Mouse (Mus musculus): ENCODE measurements around the gene Rnf150. TPM values are rescaled to one million over a fixed set of nuclear protein-coding genes. Genes with fewer than 3 reads are reported as not detected.
A peak's percentile ranks its signal among the peaks of the same experiment; 100 is the strongest.

Gene Rnf150
- polyA plus RNA-seq, 1 experiment from 2014 or later: 2.1 TPM

GRCm38 (mm10) chr8:82919676-82920075 is 56.5 kb downstream of the Rnf150 start:
- Histone ChIP-seq H3K9ac (ENCODE audit: low read depth, low read length) (no peak overlapping the region), H3K4me3 (ENCODE audit: low read depth, low read length) (no peak overlapping the region), H3K36me3 (ENCODE audit: control insufficient read depth, insufficient read depth, low read length) (no peaks in the 10 kb centered on the region), H3K27me3 (ENCODE audit: control insufficient read depth, insufficient read depth, low read depth, low read length) (no peaks in the 10 kb centered on the region), H3K9me3 (replicated peaks; ENCODE audit: control insufficient read depth, low read length, poor library complexity, severe bottlenecking) (no peaks in the 10 kb centered on the region), H3K4me2 (ENCODE audit: low read length) (no peak overlapping the region), H3K4me1 (ENCODE audit: control insufficient read depth, insufficient read depth, low read length) (0 out of 2 replicates have a peak, but pooled peaks cover 2% of the 10 kb centered on the region), H3K27ac (ENCODE audit: low read length) (no peak overlapping the region)
- ATAC-seq: no peak
- 54% methylated on average over 4 of the region's 4 CpGs for WGBS

DNA sequence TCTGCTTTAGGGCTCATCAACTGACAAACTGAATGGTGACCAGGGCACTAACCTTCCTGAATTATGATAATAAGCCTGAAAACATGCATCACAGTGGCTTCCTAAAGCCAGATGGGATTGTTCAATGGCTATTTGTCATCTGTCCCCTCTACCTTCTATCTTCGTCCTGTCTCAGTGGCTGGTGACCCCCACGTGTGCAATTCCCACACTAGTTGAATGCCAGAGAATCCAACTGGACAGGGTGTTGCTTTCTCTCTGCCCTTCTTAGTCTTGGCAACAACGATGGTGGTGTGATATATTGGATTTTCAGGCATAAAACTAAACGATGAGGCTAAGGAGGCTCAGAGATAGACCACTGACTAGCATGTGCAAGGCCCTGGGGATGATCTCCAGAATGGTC is 57.0 kb downstream of the Rnf150 start:
- H3K4me2 ChIP-seq (ENCODE audit: low read length): no peak overlapping the region
- ATAC-seq: no peak
- no peak overlapping the region for H3K27ac ChIP-seq (ENCODE audit: low read length)
- no peaks in the 10 kb centered on the region for H3K27me3 ChIP-seq (ENCODE audit: control insufficient read depth, insufficient read depth, low read depth, low read length)
- no peak overlapping the region for H3K9ac ChIP-seq (ENCODE audit: low read depth, low read length)
- no peaks in the 10 kb centered on the region for H3K9me3 ChIP-seq (replicated peaks; ENCODE audit: control insufficient read depth, low read length, poor library complexity, severe bottlenecking)
- H3K4me3 ChIP-seq (ENCODE audit: low read depth, low read length): no peak overlapping the region
- WGBS: 65% methylated on average over 4 of the region's 4 CpGs
- no peaks in the 10 kb centered on the region for H3K36me3 ChIP-seq (ENCODE audit: control insufficient read depth, insufficient read depth, low read length)
- 0 out of 2 replicates have a peak, but pooled peaks cover 2% of the 10 kb centered on the region for H3K4me1 ChIP-seq (ENCODE audit: control insufficient read depth, insufficient read depth, low read length)

DNA sequence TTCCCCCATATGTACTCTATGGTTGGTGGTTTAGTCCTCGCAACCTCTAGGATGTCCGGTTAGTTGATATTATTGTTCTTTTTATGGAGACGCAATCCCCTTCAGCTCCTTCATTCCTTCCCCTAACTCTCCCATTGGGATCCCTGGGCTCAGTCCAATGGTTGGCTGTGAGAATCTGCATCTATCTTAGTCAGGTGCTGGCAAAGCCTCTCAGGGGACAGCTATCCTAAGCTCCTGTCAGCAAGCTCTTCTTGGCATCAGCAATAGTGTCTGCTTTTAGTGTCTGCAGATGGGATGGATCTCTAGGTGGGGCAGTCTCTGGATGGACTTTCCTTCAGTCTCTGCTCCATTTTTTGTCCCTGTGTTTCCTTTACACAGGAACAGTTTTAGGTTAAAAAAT is 62.1 kb downstream of the Rnf150 start:
- 97% methylated on average over 3 of the region's 3 CpGs for WGBS
- H3K36me3 ChIP-seq (ENCODE audit: control insufficient read depth, insufficient read depth, low read length): no peaks in the 10 kb centered on the region
- H3K4me3 ChIP-seq (ENCODE audit: low read depth, low read length): no peak overlapping the region
- ATAC-seq: no peak
- H3K27me3 ChIP-seq (ENCODE audit: control insufficient read depth, insufficient read depth, low read depth, low read length): no peaks in the 10 kb centered on the region
- no peaks in the 10 kb centered on the region for H3K9me3 ChIP-seq (replicated peaks; ENCODE audit: control insufficient read depth, low read length, poor library complexity, severe bottlenecking)
- H3K4me1 ChIP-seq (ENCODE audit: control insufficient read depth, insufficient read depth, low read length): no peaks in the 10 kb centered on the region
- no peak overlapping the region for H3K4me2 ChIP-seq (ENCODE audit: low read length)
- no peak overlapping the region for H3K27ac ChIP-seq (ENCODE audit: low read length)
- no peak overlapping the region for H3K9ac ChIP-seq (ENCODE audit: low read depth, low read length)

GRCm38 (mm10) chr8:82926518-82926917 is 63.4 kb downstream of the Rnf150 start:
- WGBS: 86% methylated on average over 5 of the region's 5 CpGs
- Histone ChIP-seq H3K36me3 (ENCODE audit: control insufficient read depth, insufficient read depth, low read length) (no peaks in the 10 kb centered on the region), H3K4me1 (ENCODE audit: control insufficient read depth, insufficient read depth, low read length) (no peaks in the 10 kb centered on the region), H3K9ac (ENCODE audit: low read depth, low read length) (no peak overlapping the region), H3K27ac (ENCODE audit: low read length) (no peak overlapping the region), H3K4me3 (ENCODE audit: low read depth, low read length) (no peak overlapping the region), H3K9me3 (replicated peaks; ENCODE audit: control insufficient read depth, low read length, poor library complexity, severe bottlenecking) (no peaks in the 10 kb centered on the region), H3K27me3 (ENCODE audit: control insufficient read depth, insufficient read depth, low read depth, low read length) (no peaks in the 10 kb centered on the region), H3K4me2 (ENCODE audit: low read length) (no peak overlapping the region)
- no peak for ATAC-seq

DNA sequence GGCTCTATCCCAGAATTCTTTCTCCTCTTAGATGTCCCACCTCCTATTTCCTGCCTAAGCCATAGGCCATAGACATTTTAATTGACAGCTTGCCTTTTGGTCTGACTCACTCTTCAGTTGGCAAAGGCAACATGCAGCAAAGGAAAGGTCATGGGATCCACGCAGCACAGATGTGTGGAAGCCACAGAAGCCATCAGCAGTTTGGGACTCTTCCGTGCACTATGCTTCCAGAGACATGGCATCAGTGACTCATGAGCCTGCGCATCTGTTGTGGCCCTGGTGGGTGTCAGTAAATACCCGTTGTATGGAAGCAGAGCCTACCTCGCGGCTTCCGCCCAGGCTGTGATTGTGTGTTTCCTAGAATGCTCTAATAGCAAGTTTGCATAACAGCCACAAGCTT is 68.4 kb downstream of the Rnf150 start:
- H3K9ac ChIP-seq (ENCODE audit: low read depth, low read length): no peak overlapping the region
- no peaks in the 10 kb centered on the region for H3K36me3 ChIP-seq (ENCODE audit: control insufficient read depth, insufficient read depth, low read length)
- no peaks in the 10 kb centered on the region for H3K4me1 ChIP-seq (ENCODE audit: control insufficient read depth, insufficient read depth, low read length)
- 92% methylated on average over 7 of the region's 7 CpGs for WGBS
- no peak for ATAC-seq
- H3K9me3 ChIP-seq (replicated peaks; ENCODE audit: control insufficient read depth, low read length, poor library complexity, severe bottlenecking): no peaks in the 10 kb centered on the region
- H3K27ac ChIP-seq (ENCODE audit: low read length): no peak overlapping the region
- no peak overlapping the region for H3K4me3 ChIP-seq (ENCODE audit: low read depth, low read length)
- no peak overlapping the region for H3K4me2 ChIP-seq (ENCODE audit: low read length)
- no peaks in the 10 kb centered on the region for H3K27me3 ChIP-seq (ENCODE audit: control insufficient read depth, insufficient read depth, low read depth, low read length)

DNA sequence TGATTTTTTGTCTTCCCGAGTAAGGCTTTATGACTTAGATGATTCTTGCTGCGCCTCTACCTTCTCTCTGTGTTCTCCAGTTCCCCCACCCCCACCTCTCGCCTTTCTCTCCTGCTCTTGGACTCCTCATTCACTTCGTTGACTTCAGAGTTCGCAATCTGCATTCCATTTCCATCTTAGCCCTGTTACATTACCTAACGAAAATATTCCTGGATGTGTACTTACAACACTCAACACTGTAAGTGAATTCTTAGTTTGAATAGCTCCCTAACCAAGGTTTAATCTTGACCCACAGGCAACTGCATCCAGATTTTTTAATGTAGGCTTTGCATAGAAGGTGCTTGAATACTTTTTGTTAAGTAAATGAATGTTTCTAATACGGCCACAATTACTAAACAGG is 73.0 kb downstream of the Rnf150 start:
- no peaks in the 10 kb centered on the region for H3K4me1 ChIP-seq (ENCODE audit: control insufficient read depth, insufficient read depth, low read length)
- ATAC-seq: no peak
- no peak overlapping the region for H3K4me3 ChIP-seq (ENCODE audit: low read depth, low read length)
- WGBS: 83% methylated on average over 7 of the region's 7 CpGs
- no peak overlapping the region for H3K9ac ChIP-seq (ENCODE audit: low read depth, low read length)
- no peaks in the 10 kb centered on the region for H3K36me3 ChIP-seq (ENCODE audit: control insufficient read depth, insufficient read depth, low read length)
- H3K27ac ChIP-seq (ENCODE audit: low read length): no peak overlapping the region
- H3K9me3 ChIP-seq (replicated peaks; ENCODE audit: control insufficient read depth, low read length, poor library complexity, severe bottlenecking): no peaks in the 10 kb centered on the region
- no peaks in the 10 kb centered on the region for H3K27me3 ChIP-seq (ENCODE audit: control insufficient read depth, insufficient read depth, low read depth, low read length)
- no peak overlapping the region for H3K4me2 ChIP-seq (ENCODE audit: low read length)

DNA sequence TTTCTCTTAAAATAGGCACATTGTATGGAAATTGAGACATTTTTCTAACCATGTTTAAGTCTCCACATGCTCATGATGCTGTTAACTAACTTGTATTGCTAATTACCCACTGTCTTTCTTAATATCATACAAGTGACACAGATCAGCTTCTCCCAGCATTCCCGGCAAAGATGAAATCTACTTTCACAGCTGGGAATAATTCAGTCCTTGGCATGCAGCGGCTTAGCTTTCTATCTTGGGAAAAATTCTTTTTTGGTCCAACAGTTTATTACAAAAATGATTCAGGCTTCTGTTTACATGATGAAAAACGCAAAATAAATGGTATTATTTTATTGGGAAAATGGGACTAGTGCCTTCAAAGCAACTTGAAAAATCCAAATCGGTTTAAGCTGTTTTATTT is 73.7 kb downstream of the Rnf150 start:
- WGBS: 62% methylated on average over 4 of the region's 4 CpGs
- Histone ChIP-seq H3K4me1 (ENCODE audit: control insufficient read depth, insufficient read depth, low read length) (no peaks in the 10 kb centered on the region), H3K4me2 (ENCODE audit: low read length) (no peak overlapping the region), H3K36me3 (ENCODE audit: control insufficient read depth, insufficient read depth, low read length) (no peaks in the 10 kb centered on the region), H3K4me3 (ENCODE audit: low read depth, low read length) (no peak overlapping the region), H3K9ac (ENCODE audit: low read depth, low read length) (no peak overlapping the region), H3K27ac (ENCODE audit: low read length) (no peak overlapping the region), H3K27me3 (ENCODE audit: control insufficient read depth, insufficient read depth, low read depth, low read length) (no peaks in the 10 kb centered on the region), H3K9me3 (replicated peaks; ENCODE audit: control insufficient read depth, low read length, poor library complexity, severe bottlenecking) (no peaks in the 10 kb centered on the region)
- no peak for ATAC-seq

DNA sequence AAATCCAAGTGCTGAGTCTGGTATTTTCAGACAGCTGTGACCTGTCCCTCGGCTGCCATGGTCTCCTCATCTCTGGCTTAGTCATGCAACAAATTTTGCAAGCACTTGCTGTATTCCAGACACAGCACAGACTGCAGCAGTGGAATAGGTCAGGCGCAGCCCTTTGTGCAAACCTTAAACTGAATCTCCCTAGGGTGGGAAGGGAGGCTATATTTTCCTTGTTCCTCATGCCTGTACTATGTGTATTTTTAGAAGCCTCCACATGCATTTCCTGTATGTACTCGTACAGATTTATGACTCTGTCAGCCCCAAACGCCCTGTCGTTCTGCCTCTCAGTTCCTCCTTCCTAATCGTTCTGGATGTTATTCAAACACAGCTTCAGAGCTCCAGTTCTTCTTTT is 76.8 kb downstream of the Rnf150 start:
- Histone ChIP-seq H3K36me3 (ENCODE audit: control insufficient read depth, insufficient read depth, low read length) (no peaks in the 10 kb centered on the region), H3K4me1 (ENCODE audit: control insufficient read depth, insufficient read depth, low read length) (peaks cover 1% of the 10 kb centered on the region; the same call in 1 of the 2 replicates), H3K27ac (ENCODE audit: low read length) (no peak overlapping the region), H3K9me3 (replicated peaks; ENCODE audit: control insufficient read depth, low read length, poor library complexity, severe bottlenecking) (no peaks in the 10 kb centered on the region), H3K27me3 (ENCODE audit: control insufficient read depth, insufficient read depth, low read depth, low read length) (no peaks in the 10 kb centered on the region), H3K4me2 (ENCODE audit: low read length) (no peak overlapping the region), H3K4me3 (ENCODE audit: low read depth, low read length) (no peak overlapping the region), H3K9ac (ENCODE audit: low read depth, low read length) (no peak overlapping the region)
- no peak for ATAC-seq
- 69% methylated on average over 6 of the region's 6 CpGs for WGBS

- 46% methylated on average over 6 of the region's 6 CpGs for WGBS
- no peak overlapping the region for H3K9ac ChIP-seq (ENCODE audit: low read depth, low read length)
- H3K36me3 ChIP-seq (ENCODE audit: control insufficient read depth, insufficient read depth, low read length): no peaks in the 10 kb centered on the region
- no peaks in the 10 kb centered on the region for H3K9me3 ChIP-seq (replicated peaks; ENCODE audit: control insufficient read depth, low read length, poor library complexity, severe bottlenecking)
- H3K27me3 ChIP-seq (ENCODE audit: control insufficient read depth, insufficient read depth, low read depth, low read length): no peaks in the 10 kb centered on the region
- H3K4me3 ChIP-seq (ENCODE audit: low read depth, low read length): no peak overlapping the region
- peaks cover 2% of the 10 kb centered on the region; the same call in 1 of the 2 replicates for H3K4me1 ChIP-seq (ENCODE audit: control insufficient read depth, insufficient read depth, low read length)
- no peak overlapping the region for H3K27ac ChIP-seq (ENCODE audit: low read length)
- ATAC-seq: peak; percentile 27; the same call in 1 of the 2 replicates
- no peak overlapping the region for H3K4me2 ChIP-seq (ENCODE audit: low read length)
These were observed 80.3 kb downstream of the Rnf150 start for GRCm38 (mm10) chr8:82943223-82944006.
